Mouse (Mus musculus) lung, embryonic 14.5 days (tissue): ENCODE results near the gene Chrng. TPM values are rescaled to one million over a fixed set of nuclear protein-coding genes. Genes with fewer than 3 reads are reported as not detected.

Experiments used
- ATAC-seq: fragments of 200-750 bp; cut with Nextera tagmentation; 2 replicates; pipeline ENCODE4 v1.8.0; 2017; ENCODE audit warnings: mild to moderate bottlenecking, moderate TSS enrichment, moderate library complexity; ENCODE audit not compliant: insufficient read depth
- DNase-seq: peaks from one replicate; pipeline ENCODE4 v3.0.0-alpha.2; 2015
- H3K27ac ChIP-seq: fragments of 300-500 bp; sonication (generic); 2 replicates; pipeline ENCODE4 v1.5.1; 2014; ENCODE audit warnings: low read depth, mild to moderate bottlenecking, moderate library complexity
- H3K27me3 ChIP-seq: fragments of 300-500 bp; sonication (generic); 2 replicates; pipeline ENCODE4 v1.6.1; 2014; ENCODE audit warnings: low read length, control low read depth; ENCODE audit not compliant: insufficient read depth
- H3K36me3 ChIP-seq: fragments of 300-500 bp; sonication (generic); 2 replicates; pipeline ENCODE4 v1.6.1; 2014; ENCODE audit warnings: control low read depth; ENCODE audit not compliant: insufficient read depth
- H3K4me1 ChIP-seq: fragments of 300-500 bp; sonication (generic); 2 replicates; pipeline ENCODE4 v1.6.1; 2014; ENCODE audit warnings: antibody characterized with exemption, control low read depth; ENCODE audit not compliant: insufficient read depth
- H3K4me2 ChIP-seq: fragments of 300-500 bp; sonication (generic); 2 replicates; pipeline ENCODE4 v1.6.1; 2014; ENCODE audit warnings: mild to moderate bottlenecking
- H3K4me3 ChIP-seq: fragments of 300-500 bp; sonication (generic); 2 replicates; pipeline ENCODE4 v1.5.1; 2014; ENCODE audit warnings: low read depth, low read length
- H3K9ac ChIP-seq: fragments of 300-500 bp; sonication (generic); 2 replicates; pipeline ENCODE4 v1.6.1; 2014
- H3K9me3 ChIP-seq: fragments of 300-500 bp; sonication (generic); 2 replicates; pipeline ENCODE4 v1.6.1; 2016; ENCODE audit warnings: low read depth, low read length, control low read depth
- CTCF ChIP-seq: IDR thresholded peaks from 2 replicates; pipeline ENCODE4 v1.5.1; 2016; ENCODE audit warnings: antibody characterized with exemption, low read depth
- WGBS: fragments of 180-500 bp; shearing (Covaris S2); extraction: QIAGEN DNeasy Blood & Tissue Kit; methylation state at CpG from one replicate; pipeline ENCODE4 v1.1.7; 2014; 5-methylcytosine and 5-hydroxymethylcytosine counted together
- polyA plus RNA-seq: library from polyadenylated mRNA; unstranded; fragments of >200 nt; fragmentation: Nextera tagmentation; extraction: Ambion mirVana; gene quantifications from 2 replicates; pipeline ENCODE4 v1.2.1, GENCODE M21; 2014

Gene Chrng
- polyA plus RNA-seq, 1 experiment from 2014 or later = not detected

DNA sequence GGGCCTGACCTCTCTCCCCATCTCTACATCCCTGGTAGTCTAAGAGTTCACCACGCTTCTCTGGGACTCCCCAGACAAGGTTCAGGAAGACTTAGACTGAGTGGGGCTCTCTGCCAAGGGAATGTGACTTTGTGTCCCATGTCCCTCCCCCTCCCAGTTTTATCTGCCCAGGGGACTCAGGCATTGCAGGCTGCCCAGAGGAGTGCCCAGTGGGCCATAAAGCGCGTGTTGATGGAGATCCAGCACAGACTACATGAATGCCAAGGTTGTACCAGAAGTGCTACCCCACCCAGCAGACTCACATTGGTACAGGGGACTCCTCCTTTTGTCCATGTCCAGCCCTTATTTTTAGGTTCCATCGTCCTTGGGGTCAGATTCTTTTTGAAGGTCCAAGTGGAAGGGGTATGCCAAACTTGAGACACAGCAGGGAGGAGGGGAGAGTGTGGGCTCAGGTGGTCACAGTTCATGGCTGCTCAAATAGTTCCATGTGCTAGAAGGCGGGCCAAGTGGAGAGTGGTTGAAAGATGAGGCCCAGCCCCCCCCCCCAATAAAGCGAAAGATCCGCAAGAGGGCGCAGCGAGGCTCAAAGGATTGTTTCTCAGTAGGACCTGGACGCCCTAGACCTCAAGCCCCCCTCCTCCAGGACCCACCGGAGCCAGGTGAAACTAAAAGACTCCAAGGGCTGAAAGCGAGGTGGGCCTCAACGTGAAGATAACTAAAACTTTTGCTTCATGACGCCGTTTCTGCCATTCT, 20.3 kb upstream of the Chrng start:
- 0 out of 2 replicates have a peak, but pooled peaks have one; percentile 8 for TF ChIP-seq CTCF
- Histone ChIP-seq H3K27me3 (peaks cover 48% of the 10 kb centered on the region), H3K4me1 (no peaks in the 10 kb centered on the region), H3K4me3 (no peak overlapping the region), H3K9me3 (no peaks in the 10 kb centered on the region), H3K9ac (no peak overlapping the region), H3K27ac (no peak overlapping the region), H3K4me2 (peak overlapping the region; percentile 38; the same call in 1 of the 2 replicates), H3K36me3 (no peaks in the 10 kb centered on the region)
- DNase-seq = no peak
- ATAC-seq = no peak
- 29% methylated on average over 15 of the region's 15 CpGs for WGBS

DNA sequence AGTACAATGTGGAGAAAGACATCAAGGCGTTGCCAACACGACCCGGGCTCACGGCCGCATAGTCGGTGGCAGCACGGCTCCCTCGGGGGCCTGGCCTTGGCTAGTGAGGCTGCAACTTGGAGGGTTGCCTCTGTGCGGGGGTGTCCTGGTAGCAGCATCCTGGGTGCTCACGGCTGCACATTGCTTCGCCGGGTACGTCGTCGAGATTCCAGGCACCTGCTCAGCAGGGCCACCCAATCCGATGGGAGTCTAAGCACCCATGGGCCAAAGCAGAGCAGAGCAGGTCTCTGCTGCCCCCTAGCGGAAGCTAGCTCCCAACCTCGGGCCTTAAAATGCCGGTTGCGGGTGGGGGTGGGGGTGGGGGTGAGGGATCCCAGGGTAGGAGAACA, 19.7 kb upstream of the Chrng start:
- H3K4me2 ChIP-seq = peak overlapping the region; percentile 38; the same call in 1 of the 2 replicates
- H3K27me3 ChIP-seq = peaks cover 48% of the 10 kb centered on the region
- no peaks in the 10 kb centered on the region for H3K4me1 ChIP-seq
- 13% methylated on average over 20 of the region's 20 CpGs for WGBS
- no peak overlapping the region for H3K9ac ChIP-seq
- H3K9me3 ChIP-seq = no peaks in the 10 kb centered on the region
- no peaks in the 10 kb centered on the region for H3K36me3 ChIP-seq
- ATAC-seq = peak; percentile 6; the same call in 1 of the 2 replicates
- DNase-seq = peak; percentile 83
- no peak overlapping the region for H3K4me3 ChIP-seq
- no peak overlapping the region for H3K27ac ChIP-seq
- peak; percentile 76 for TF ChIP-seq CTCF

- no peaks in the 10 kb centered on the region for H3K36me3 ChIP-seq
- DNase-seq (no peak), ATAC-seq (no peak)
- H3K4me2 ChIP-seq = no peak overlapping the region
- no peak overlapping the region for H3K27ac ChIP-seq
- 14% methylated on average over 13 of the region's 13 CpGs for WGBS
- H3K27me3 ChIP-seq = peaks cover 48% of the 10 kb centered on the region
- H3K9ac ChIP-seq = no peak overlapping the region
- no peaks in the 10 kb centered on the region for H3K9me3 ChIP-seq
- no peak overlapping the region for H3K4me3 ChIP-seq
- H3K4me1 ChIP-seq = no peaks in the 10 kb centered on the region
- no peak for TF ChIP-seq CTCF
Measured at GRCm38 (mm10) chr1:87185526-87185925, 18.9 kb upstream of the Chrng start.

- ATAC-seq (peak; percentile 60), DNase-seq (peak; percentile 32)
- Histone ChIP-seq H3K36me3 (no peaks in the 10 kb centered on the region), H3K4me1 (no peaks in the 10 kb centered on the region), H3K27ac (no peak overlapping the region), H3K9ac (peak overlapping the region; percentile 43; the same call in 1 of the 2 replicates), H3K9me3 (no peaks in the 10 kb centered on the region), H3K27me3 (peaks cover 48% of the 10 kb centered on the region), H3K4me3 (peak overlapping the region; percentile 42), H3K4me2 (peak overlapping the region; percentile 74)
- TF ChIP-seq CTCF = no peak
- 2% methylated on average over 53 of the region's 54 CpGs for WGBS
Measured at GRCm38 (mm10) chr1:87186261-87187036, 18.0 kb upstream of the Chrng start.

- TF ChIP-seq CTCF = peak; percentile 90
- Histone ChIP-seq H3K9me3 (no peaks in the 10 kb centered on the region), H3K27ac (no peak overlapping the region), H3K9ac (peak overlapping the region; percentile 43; the same call in 1 of the 2 replicates), H3K4me1 (no peaks in the 10 kb centered on the region), H3K4me3 (peak overlapping the region; percentile 42), H3K27me3 (peaks cover 47% of the 10 kb centered on the region), H3K36me3 (no peaks in the 10 kb centered on the region), H3K4me2 (peak overlapping the region; percentile 74)
- under 1% methylated on average over 15 of the region's 15 CpGs for whole genome bisulfite sequencing
- peak; percentile 93 for DNase-seq
- peak; percentile 54 for ATAC-seq
Measured at GRCm38 (mm10) chr1:87187037-87187355, 17.5 kb upstream of the Chrng start.

DNA sequence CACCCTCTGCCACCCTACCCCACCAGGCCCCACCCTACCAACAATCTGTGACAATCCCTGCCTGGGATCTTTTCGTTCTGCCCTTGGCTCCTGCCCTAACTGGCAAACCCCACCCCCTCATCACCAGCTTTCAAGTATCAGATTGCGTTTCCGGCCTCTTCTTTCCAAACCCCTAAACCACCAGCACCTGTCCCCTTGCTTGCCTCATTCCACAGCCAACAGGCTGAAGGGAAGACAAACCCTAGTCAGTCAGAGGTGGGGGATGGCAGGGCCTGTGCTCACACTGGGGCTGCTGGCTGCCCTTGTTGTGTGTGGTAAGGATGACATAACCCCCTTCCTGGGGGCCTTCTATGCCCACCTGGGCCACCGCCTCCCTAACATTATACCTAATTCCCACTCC, 14.0 kb upstream of the Chrng start, which contains the start of gene Chrnd:
Gene Chrnd, plus strand, starts transcription at position 179 of the 400 bp plus-strand sequence.
- no peak for ATAC-seq
- Histone ChIP-seq H3K27ac (no peak within 1 kb of the TSS), H3K36me3 (no peaks in the 10 kb centered on the region), H3K4me3 (no peak within 1 kb of the TSS), H3K4me2 (no peak within 1 kb of the TSS), H3K9me3 (no peaks in the 10 kb centered on the region), H3K27me3 (peaks cover 15% of the 10 kb centered on the region), H3K4me1 (no peaks in the 10 kb centered on the region), H3K9ac (no peak within 1 kb of the TSS)
- TF ChIP-seq CTCF = no peak
- WGBS = 30% methylated on average over 4 of the region's 4 CpGs
- no peak for DNase-seq

- TF ChIP-seq CTCF = no peak
- ATAC-seq = no peak
- 73% methylated on average over 9 of the region's 9 CpGs for WGBS
Measured at GRCm38 (mm10) chr1:87197296-87197695, 7.2 kb upstream of the Chrng start.

More at GRCm38 (mm10) chr1:87197296-87197695, 7.2 kb upstream of the Chrng start:
- Histone ChIP-seq H3K36me3 (no peaks in the 10 kb centered on the region), H3K9ac (no peak overlapping the region), H3K9me3 (no peaks in the 10 kb centered on the region), H3K4me2 (no peak overlapping the region), H3K27ac (no peak overlapping the region), H3K4me3 (no peak overlapping the region), H3K27me3 (no peaks in the 10 kb centered on the region), H3K4me1 (no peaks in the 10 kb centered on the region)
- no peak for DNase-seq
